Mouse (Mus musculus): ENCODE data around the gene Rtn2.

Gene Rtn2

GRCm38 (mm10) chr7:19282385-19282784 lies at the start of gene Rtn2:
TSS of gene Rtn2 (plus strand) at chr7:19282624.
- no peak for DNase-seq (ENCODE audit: low read depth)

DNA sequence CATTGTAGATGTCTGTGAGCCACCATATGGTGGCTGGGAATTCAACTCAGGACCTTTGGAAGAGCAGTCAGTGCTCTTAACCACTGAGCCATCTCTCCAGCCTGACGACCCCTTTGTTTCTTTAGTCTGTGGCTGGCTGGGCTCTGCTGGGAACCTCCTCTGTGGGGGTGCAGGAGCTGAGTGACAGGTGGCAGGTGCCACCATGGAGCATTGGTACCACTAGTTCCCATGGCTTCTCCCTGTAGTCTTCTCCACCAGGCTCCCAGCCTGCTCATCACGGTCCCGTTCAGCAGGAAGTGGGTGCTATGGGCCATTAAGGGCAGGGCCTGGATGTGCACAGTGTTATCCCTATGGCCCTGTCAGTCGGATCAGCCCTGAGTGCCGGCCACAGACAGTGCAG lies 47.8 kb upstream of the Rtn2 start:
- DNase-seq (ENCODE audit: low read depth) = no peak

- no peak for DNase-seq (ENCODE audit: low read depth)
These were observed 47.2 kb upstream of the Rtn2 start for GRCm38 (mm10) chr7:19235092-19235671.

DNA sequence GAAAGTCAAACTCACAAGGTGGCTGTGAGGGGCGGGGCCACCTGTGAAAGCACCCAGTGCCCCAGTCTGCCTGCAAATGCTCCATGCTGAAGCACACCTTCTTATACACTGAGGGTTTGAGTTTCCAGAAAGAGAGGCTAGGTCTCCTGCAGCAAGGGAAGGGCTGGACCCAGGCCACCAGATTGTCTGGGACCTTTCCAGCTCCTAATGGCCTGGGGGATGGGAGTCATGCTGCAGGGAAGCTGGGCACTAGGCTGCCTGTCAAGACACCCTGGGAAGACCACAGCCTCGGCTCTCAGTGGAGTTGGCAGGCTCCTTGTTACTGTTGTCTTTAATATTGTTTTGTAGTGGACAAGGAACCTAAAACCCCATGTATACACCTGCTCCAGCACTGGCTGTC lies 46.0 kb upstream of the Rtn2 start:
- DNase-seq (ENCODE audit: low read depth) = no peak

GRCm38 (mm10) chr7:19238344-19238743 lies 44.1 kb upstream of the Rtn2 start:
- DNase-seq (ENCODE audit: low read depth) = no peak

GRCm38 (mm10) chr7:19239423-19239822 lies 43.0 kb upstream of the Rtn2 start:
- DNase-seq (ENCODE audit: low read depth) = peak; percentile 57

- DNase-seq (ENCODE audit: low read depth) = no peak
These were observed 42.4 kb upstream of the Rtn2 start for GRCm38 (mm10) chr7:19239986-19240385.

- no peak for DNase-seq (ENCODE audit: low read depth)
These were observed 41.4 kb upstream of the Rtn2 start for GRCm38 (mm10) chr7:19240905-19241463.

- no peak for DNase-seq (ENCODE audit: low read depth)
These were observed 40.4 kb upstream of the Rtn2 start for GRCm38 (mm10) chr7:19242005-19242404.

DNA sequence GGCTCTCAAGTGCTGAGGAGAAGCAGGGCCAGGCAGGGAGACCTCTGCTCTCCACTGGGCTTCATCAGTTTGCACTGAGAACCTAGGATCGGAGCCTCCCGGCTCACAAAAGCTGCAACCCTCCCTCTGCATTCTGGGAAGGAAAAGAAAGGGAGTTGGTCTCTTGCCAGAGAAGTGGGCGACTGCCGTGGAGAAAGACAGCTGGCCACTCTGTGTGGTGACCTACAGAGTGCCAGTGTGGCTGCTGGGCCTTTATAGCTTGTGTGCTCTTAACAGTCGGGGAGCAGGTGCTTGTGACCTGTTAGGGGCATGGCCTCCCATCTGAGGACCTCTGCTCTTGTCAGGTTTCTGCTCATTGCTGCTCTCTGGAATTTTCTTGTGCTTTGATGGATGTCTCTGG lies 38.6 kb upstream of the Rtn2 start:
- no peak for DNase-seq (ENCODE audit: low read depth)

- DNase-seq (ENCODE audit: low read depth) = no peak
These were observed 37.3 kb upstream of the Rtn2 start for GRCm38 (mm10) chr7:19245083-19245482.

- DNase-seq (ENCODE audit: low read depth) = no peak
These were observed 35.6 kb upstream of the Rtn2 start for GRCm38 (mm10) chr7:19246855-19247254.

GRCm38 (mm10) chr7:19247511-19247910 lies 34.9 kb upstream of the Rtn2 start:
- no peak for DNase-seq (ENCODE audit: low read depth)

GRCm38 (mm10) chr7:19252078-19252477 lies 30.3 kb upstream of the Rtn2 start:
- no peak for DNase-seq (ENCODE audit: low read depth)

GRCm38 (mm10) chr7:19253437-19253836 lies 29.0 kb upstream of the Rtn2 start:
- DNase-seq (ENCODE audit: low read depth) = no peak

- no peak for DNase-seq (ENCODE audit: low read depth)
These were observed 27.0 kb upstream of the Rtn2 start for GRCm38 (mm10) chr7:19255395-19255794.

DNA sequence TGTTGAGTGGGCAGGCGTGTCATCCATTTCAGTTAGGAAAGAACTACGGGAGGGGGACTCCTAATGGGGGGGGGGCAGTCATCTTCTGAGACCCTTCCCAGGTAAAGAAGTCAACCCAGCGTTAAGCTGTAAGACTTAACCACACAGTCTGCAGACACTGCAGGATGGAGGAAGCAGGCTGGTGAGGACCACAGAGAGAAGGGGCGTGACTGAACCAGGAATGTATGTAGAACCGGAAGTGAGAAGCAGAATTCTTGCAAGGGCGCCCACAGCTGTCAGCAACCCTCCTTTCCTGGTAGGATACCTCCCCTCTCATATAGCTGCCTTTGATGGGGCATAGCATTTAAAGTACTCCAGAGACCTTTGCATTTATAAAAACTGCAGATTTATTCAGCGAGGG lies 25.9 kb upstream of the Rtn2 start:
- no peak for DNase-seq (ENCODE audit: low read depth)

DNA sequence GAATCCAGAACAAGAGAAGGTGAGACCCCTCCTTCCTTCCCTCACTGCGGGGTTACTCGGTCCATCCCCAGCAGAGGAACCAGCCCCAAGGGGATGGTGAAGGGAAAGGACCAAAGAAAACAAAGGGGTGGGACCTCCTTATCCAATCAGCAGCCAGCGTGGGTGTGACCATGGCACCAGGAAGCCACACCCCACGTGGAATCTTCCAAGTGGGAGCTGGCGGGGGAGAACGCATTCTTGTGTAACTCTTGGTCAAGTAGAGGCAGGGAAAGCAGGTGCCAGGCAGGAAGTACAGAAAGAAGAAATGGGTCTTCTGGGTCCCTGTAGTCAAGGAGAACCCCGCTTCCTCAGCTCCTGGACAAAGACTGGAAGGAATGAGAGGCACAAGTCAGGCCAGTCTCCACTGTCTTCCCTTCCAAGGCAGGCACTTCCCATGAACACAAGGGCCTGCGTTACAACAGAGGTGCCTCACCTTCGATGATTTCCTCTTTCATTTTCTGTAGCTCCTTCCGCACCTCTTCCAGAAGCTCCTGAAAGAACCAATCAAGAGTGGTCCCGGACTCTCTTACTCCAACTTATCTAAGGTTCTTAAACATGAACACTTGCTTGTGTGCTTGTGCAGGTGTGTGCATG lies 24.9 kb upstream of the Rtn2 start:
- DNase-seq (ENCODE audit: low read depth) = no peak

DNA sequence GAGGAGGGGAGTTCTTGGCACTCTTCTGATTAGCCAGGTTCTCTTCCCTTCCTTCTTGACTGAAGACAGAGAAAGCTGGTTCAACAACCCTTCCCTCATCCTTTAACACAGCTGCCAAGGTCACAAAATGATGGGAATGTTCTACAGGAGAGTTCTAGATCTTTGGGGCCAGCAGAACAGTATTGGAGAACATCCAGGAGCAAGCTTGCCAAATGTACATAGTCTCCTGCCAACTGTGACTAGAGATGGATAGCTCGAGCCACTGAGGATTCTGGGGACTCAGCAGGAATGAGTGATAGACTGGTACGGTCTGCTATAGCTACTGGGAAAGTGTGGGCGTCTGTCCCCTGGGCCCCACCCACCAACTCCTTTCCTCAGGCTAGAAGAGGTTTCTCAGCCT lies 24.1 kb upstream of the Rtn2 start:
- DNase-seq (ENCODE audit: low read depth) = no peak

GRCm38 (mm10) chr7:19265147-19265546 lies 17.3 kb upstream of the Rtn2 start:
- DNase-seq (ENCODE audit: low read depth) = no peak

DNA sequence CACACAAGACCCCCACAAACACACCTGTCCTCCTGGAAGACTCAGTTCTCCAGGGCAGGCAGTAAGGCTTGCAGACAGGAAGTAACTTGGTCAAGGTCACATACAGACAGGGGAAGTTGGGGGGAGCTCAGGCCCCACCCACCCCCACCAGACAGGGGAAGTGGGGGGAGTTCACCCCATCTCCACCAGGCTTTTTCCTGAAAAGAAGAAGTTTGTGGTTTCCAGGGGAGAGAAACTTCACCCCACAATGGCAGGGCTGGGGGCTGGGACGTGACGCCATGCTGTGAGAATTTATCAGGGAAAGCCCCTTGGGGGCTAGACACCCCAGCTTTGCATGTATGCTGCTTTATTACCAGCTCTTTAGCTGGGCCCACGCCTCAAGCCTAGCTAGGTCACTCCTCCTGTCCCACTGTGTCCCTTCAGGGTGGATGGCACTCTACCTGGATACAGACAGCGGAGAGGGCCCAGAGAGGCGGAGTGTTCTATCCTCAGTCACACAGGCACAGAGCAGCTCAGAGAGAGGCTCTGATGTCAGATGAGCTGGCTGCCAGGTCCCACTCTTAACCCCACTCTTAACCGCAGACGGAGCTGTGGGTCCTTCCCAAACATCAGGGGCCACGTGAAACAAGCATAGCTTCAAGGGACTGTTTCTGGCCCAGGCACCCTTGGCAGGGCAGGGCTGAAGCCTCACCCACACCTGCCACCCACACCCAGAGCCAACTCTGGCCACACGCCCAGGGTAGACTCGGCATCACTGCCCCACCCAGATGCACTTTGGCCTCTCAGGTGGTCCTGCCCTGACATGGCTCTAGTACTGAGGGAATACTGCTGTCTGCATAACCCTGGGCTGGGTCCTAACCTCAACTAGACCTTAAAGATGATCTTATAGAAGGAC lies 16.2 kb upstream of the Rtn2 start:
- no peak for DNase-seq (ENCODE audit: low read depth)

DNA sequence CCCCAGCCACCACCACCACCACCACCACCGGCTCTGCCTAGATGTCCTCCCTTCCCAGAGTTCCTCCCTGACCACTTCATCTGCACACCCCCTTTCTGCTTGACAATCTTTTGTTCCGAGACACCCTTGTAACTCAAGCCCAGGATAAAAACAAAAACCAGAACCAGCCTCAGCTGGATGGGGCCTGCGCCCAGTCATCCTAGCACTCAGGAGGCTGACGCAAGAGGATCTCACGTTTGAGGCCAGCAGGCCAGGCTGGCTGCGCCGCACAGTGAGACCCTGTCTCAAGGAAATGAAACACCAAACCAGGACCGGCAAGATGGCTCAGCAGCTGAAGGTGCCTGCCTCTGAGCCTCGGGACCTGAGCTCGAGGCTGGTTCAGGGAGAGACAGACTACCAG lies 15.4 kb upstream of the Rtn2 start:
- DNase-seq (ENCODE audit: low read depth) = no peak

Data from fibroblast of lung, adult 2 months (primary cell).